Mouse (Mus musculus): ENCODE measurements around the gene St5. TPM values are rescaled to one million over a fixed set of nuclear protein-coding genes. Genes with fewer than 3 reads are reported as not detected.

The St5 gene
- polyA plus RNA-seq, 1 experiment from 2014 or later: 45.1 TPM

DNA sequence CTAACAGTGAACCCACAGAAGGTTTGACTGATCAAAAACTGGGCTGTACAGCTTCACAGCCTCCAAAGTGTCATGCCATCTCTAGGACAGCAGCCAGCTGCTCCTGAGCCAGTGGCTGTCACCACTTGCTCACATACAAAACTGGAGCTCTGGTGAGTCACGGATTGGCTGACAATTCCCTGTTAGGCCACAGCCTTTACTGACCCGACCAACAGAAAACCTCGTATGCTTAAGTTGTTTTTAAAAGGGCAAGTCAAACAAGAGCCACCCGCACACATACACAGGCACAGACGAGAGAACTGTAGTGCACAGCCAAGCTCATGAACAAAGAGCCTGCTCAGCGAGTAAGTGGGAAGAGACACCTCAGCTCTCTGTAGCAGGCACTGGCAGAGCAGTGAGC lies 143.9 kb downstream of the St5 start:
- no peaks in the 10 kb centered on the region for H3K9me3 ChIP-seq
- no peak for ATAC-seq (ENCODE audit: insufficient number of reproducible peaks, insufficient read depth, low FRiP score, low TSS enrichment, low read depth)
- no peak overlapping the region for H3K9ac ChIP-seq
- peaks cover 21% of the 10 kb centered on the region for H3K36me3 ChIP-seq
- 68% methylated on average over 6 of the region's 6 CpGs for WGBS
- H3K27me3 ChIP-seq: no peaks in the 10 kb centered on the region
- H3K27ac ChIP-seq: no peak overlapping the region
- peaks cover 15% of the 10 kb centered on the region for H3K4me1 ChIP-seq
- H3K4me2 ChIP-seq: no peak overlapping the region
- H3K4me3 ChIP-seq: no peak overlapping the region

DNA sequence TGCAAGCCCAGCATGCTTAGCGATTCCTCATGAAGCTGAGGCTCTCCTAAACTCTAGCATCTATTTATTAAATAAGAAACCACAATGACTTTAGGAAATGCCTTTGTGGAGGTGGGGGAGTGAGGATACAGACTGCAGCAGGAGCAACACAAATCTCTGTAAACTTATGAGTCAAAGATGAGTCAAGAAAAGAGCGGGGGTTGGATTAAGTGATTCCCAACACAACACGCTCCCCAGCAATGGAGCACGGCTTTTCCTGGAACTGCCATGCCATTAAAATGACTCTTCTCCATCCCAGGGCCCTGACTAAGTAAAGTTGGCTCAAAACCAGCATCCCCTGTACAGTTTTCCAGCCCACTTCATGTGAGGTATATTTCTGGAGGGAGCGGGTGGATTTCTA lies 156.7 kb downstream of the St5 start:
- Histone ChIP-seq H3K4me3 (no peak overlapping the region), H3K4me1 (0 out of 2 replicates have a peak, but pooled peaks cover 7% of the 10 kb centered on the region), H3K9ac (no peak overlapping the region), H3K36me3 (peaks cover 76% of the 10 kb centered on the region), H3K27me3 (no peaks in the 10 kb centered on the region), H3K27ac (no peak overlapping the region), H3K9me3 (no peaks in the 10 kb centered on the region), H3K4me2 (no peak overlapping the region)
- ATAC-seq (ENCODE audit: insufficient number of reproducible peaks, insufficient read depth, low FRiP score, low TSS enrichment, low read depth): no peak
- 91% methylated on average over 5 of the region's 5 CpGs for WGBS

DNA sequence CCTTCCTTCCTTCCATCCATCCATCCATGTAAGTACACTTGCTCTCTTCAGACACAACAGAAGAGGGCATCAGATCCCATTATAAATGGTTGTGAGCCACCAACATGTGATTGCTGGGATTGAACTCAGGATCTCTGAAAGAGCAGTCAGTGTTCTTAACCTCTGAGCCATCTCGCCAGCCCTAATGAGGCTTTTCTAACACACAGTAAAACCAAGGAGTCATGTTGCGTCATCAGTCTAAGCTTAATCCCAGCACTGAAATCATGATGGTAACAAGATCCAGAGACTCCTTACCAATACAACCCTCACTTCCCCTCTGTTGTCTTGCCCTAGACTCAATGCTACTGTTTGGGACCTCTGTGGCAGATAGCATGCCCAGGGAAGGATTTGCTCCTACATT lies 157.2 kb downstream of the St5 start:
- no peak overlapping the region for H3K27ac ChIP-seq
- peaks cover 76% of the 10 kb centered on the region for H3K36me3 ChIP-seq
- no peak overlapping the region for H3K4me3 ChIP-seq
- H3K9ac ChIP-seq: no peak overlapping the region
- 70% methylated on average over 2 of the region's 2 CpGs for WGBS
- no peaks in the 10 kb centered on the region for H3K27me3 ChIP-seq
- ATAC-seq (ENCODE audit: insufficient number of reproducible peaks, insufficient read depth, low FRiP score, low TSS enrichment, low read depth): no peak
- no peak overlapping the region for H3K4me2 ChIP-seq
- 0 out of 2 replicates have a peak, but pooled peaks cover 7% of the 10 kb centered on the region for H3K4me1 ChIP-seq
- no peaks in the 10 kb centered on the region for H3K9me3 ChIP-seq

- H3K4me3 ChIP-seq: no peak overlapping the region
- H3K36me3 ChIP-seq: peaks cover 76% of the 10 kb centered on the region
- WGBS: 83% methylated on average over 10 of the region's 10 CpGs
Observed at GRCm38 (mm10) chr7:109545255-109545993, 158.0 kb downstream of the St5 start.

DNA sequence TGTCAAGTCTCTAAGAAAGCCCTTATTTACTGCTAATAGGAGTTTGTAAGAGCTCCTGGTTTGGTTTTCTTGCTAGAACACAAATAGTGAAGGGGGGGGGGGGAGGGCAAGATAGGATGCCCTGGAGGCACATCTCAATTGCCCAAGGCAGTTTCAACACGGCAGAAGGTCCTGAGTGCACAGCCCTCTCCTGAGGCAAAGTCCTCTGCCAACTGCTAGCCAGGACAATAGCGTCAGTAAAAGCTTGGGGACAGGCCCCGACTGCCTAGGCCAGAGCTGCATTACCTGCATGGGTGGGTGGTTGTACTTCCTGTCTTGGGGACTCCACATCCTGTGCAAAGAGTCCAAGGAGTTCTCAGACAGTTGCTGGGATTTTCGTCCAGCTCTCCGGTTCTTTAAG lies 158.6 kb downstream of the St5 start:
- H3K9ac ChIP-seq: no peak overlapping the region
- H3K9me3 ChIP-seq: no peaks in the 10 kb centered on the region
- H3K27me3 ChIP-seq: no peaks in the 10 kb centered on the region
- 75% methylated on average over 5 of the region's 5 CpGs for WGBS
- H3K36me3 ChIP-seq: peaks cover 75% of the 10 kb centered on the region
- no peak for ATAC-seq (ENCODE audit: insufficient number of reproducible peaks, insufficient read depth, low FRiP score, low TSS enrichment, low read depth)
- no peak overlapping the region for H3K4me3 ChIP-seq
- no peak overlapping the region for H3K27ac ChIP-seq
- no peak overlapping the region for H3K4me2 ChIP-seq
- H3K4me1 ChIP-seq: 0 out of 2 replicates have a peak, but pooled peaks cover 7% of the 10 kb centered on the region

More at GRCm38 (mm10) chr7:109545255-109545993, 158.0 kb downstream of the St5 start:
- no peak overlapping the region for H3K27ac ChIP-seq
- H3K9ac ChIP-seq: no peak overlapping the region
- ATAC-seq (ENCODE audit: insufficient number of reproducible peaks, insufficient read depth, low FRiP score, low TSS enrichment, low read depth): no peak
- H3K9me3 ChIP-seq: no peaks in the 10 kb centered on the region
- 0 out of 2 replicates have a peak, but pooled peaks cover 7% of the 10 kb centered on the region for H3K4me1 ChIP-seq
- H3K27me3 ChIP-seq: no peaks in the 10 kb centered on the region
- no peak overlapping the region for H3K4me2 ChIP-seq

GRCm38 (mm10) chr7:109542364-109542628 lies 161.1 kb downstream of the St5 start:
- Histone ChIP-seq H3K27ac (0 out of 2 replicates have a peak overlapping the region, but pooled peaks have one; percentile 7), H3K36me3 (peaks cover 72% of the 10 kb centered on the region), H3K9me3 (no peaks in the 10 kb centered on the region), H3K4me1 (0 out of 2 replicates have a peak, but pooled peaks cover 7% of the 10 kb centered on the region), H3K9ac (0 out of 2 replicates have a peak overlapping the region, but pooled peaks have one; percentile 6), H3K4me2 (no peak overlapping the region), H3K27me3 (no peaks in the 10 kb centered on the region), H3K4me3 (no peak overlapping the region)
- no peak for ATAC-seq (ENCODE audit: insufficient number of reproducible peaks, insufficient read depth, low FRiP score, low TSS enrichment, low read depth)
- 94% methylated on average over 3 of the region's 3 CpGs for WGBS

- Histone ChIP-seq H3K27me3 (no peaks in the 10 kb centered on the region), H3K36me3 (peaks cover 70% of the 10 kb centered on the region), H3K4me3 (no peak overlapping the region), H3K4me2 (no peak overlapping the region), H3K9me3 (no peaks in the 10 kb centered on the region), H3K9ac (0 out of 2 replicates have a peak overlapping the region, but pooled peaks have one; percentile 6), H3K4me1 (peaks cover 8% of the 10 kb centered on the region), H3K27ac (0 out of 2 replicates have a peak overlapping the region, but pooled peaks have one; percentile 7)
- no peak for ATAC-seq (ENCODE audit: insufficient number of reproducible peaks, insufficient read depth, low FRiP score, low TSS enrichment, low read depth)
- WGBS: 90% methylated on average over 10 of the region's 10 CpGs
Observed at GRCm38 (mm10) chr7:109541609-109542363, 161.6 kb downstream of the St5 start.

DNA sequence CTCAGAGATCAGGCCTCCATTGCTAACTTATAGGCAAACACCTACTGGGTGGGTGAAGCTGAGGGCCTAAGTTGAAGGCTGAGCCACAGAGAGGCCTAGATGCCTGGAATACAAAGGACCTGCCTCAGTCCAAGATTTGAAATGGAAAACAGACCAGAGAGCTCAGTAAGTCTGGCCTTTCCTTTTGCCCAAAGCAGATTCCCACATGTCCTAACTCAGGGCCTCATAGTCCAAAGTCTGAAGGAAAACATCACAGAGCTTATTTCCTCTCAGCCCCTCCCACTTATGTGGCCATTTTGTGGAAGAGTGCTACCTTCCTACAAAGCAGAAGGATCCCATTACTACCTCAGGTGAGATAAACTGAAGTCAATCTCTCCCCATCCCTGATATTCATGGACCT lies 162.5 kb downstream of the St5 start:
- peaks cover 11% of the 10 kb centered on the region for H3K4me1 ChIP-seq
- peaks cover 75% of the 10 kb centered on the region for H3K36me3 ChIP-seq
- no peaks in the 10 kb centered on the region for H3K9me3 ChIP-seq
- no peaks in the 10 kb centered on the region for H3K27me3 ChIP-seq
- ATAC-seq (ENCODE audit: insufficient number of reproducible peaks, insufficient read depth, low FRiP score, low TSS enrichment, low read depth): no peak
- no peak overlapping the region for H3K9ac ChIP-seq
- no peak overlapping the region for H3K4me2 ChIP-seq
- no peak overlapping the region for H3K4me3 ChIP-seq
- H3K27ac ChIP-seq: no peak overlapping the region

DNA sequence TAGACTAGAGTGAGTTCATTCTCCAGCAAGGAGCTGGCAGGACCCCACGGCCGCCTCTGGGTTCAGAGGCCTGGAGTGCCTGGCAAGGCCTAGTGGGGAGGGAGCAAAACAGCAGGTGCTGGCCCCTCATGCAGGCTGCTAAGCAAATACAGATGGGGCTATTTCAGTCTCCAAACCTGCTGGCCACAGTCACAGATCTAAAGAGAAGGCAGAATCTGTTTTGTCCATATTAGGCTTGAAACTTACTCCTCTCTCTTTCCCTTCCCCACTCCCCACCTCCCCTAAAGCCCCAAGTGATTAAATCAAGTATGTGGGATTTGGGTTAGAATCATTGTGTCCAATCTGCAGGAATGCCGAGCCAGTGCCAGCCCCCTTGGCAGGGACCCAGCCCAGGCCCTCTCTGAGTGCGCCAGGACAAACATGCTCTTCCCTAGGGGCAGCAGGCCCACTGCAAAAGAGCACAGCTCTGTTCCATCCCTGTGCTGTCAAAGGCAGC lies 166.9 kb downstream of the St5 start:
- Histone ChIP-seq H3K27me3 (no peaks in the 10 kb centered on the region), H3K9me3 (no peaks in the 10 kb centered on the region), H3K4me3 (no peak overlapping the region), H3K9ac (peak overlapping the region; percentile 16; the same call in 1 of the 2 replicates), H3K4me1 (peaks cover 15% of the 10 kb centered on the region), H3K27ac (peak overlapping the region; percentile 85), H3K4me2 (0 out of 2 replicates have a peak overlapping the region, but pooled peaks have one; percentile 18), H3K36me3 (peaks cover 77% of the 10 kb centered on the region)
- WGBS: 41% methylated on average over 4 of the region's 4 CpGs
- ATAC-seq (ENCODE audit: insufficient number of reproducible peaks, insufficient read depth, low FRiP score, low TSS enrichment, low read depth): peak; percentile 80

DNA sequence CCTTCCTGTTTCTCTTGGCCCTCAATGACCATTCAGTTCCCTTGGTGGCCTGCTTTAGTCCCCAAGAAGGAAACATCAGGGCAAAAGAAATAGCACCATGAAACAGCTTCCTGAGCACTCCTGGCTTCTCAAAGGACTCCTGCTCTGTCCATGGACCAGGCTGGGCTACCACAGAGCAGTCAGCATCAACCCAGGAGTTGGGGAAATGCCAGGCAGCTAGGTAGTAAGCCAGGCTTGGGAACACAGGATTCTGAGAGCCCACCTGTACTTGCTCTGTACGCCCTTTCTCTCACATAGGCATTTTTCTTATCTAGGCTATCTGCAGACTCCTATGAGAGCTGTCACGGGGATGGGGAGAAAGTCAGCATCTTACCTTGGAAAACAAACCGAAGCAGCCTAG lies 168.5 kb downstream of the St5 start:
- Histone ChIP-seq H3K9ac (no peak overlapping the region), H3K9me3 (no peaks in the 10 kb centered on the region), H3K27me3 (no peaks in the 10 kb centered on the region), H3K36me3 (peaks cover 76% of the 10 kb centered on the region), H3K27ac (no peak overlapping the region), H3K4me1 (peaks cover 15% of the 10 kb centered on the region), H3K4me3 (no peak overlapping the region), H3K4me2 (no peak overlapping the region)
- WGBS: 95% methylated on average over 3 of the region's 3 CpGs
- ATAC-seq (ENCODE audit: insufficient number of reproducible peaks, insufficient read depth, low FRiP score, low TSS enrichment, low read depth): no peak

GRCm38 (mm10) chr7:109533888-109534287 lies 169.5 kb downstream of the St5 start:
- no peak for ATAC-seq (ENCODE audit: insufficient number of reproducible peaks, insufficient read depth, low FRiP score, low TSS enrichment, low read depth)
- Histone ChIP-seq H3K27ac (no peak overlapping the region), H3K9ac (no peak overlapping the region), H3K4me2 (no peak overlapping the region), H3K9me3 (no peaks in the 10 kb centered on the region), H3K27me3 (no peaks in the 10 kb centered on the region), H3K4me3 (no peak overlapping the region), H3K36me3 (peaks cover 72% of the 10 kb centered on the region), H3K4me1 (peaks cover 15% of the 10 kb centered on the region)
- 87% methylated on average over 4 of the region's 4 CpGs for WGBS

GRCm38 (mm10) chr7:109533129-109533528 lies 170.3 kb downstream of the St5 start:
- Histone ChIP-seq H3K9me3 (no peaks in the 10 kb centered on the region), H3K27ac (no peak overlapping the region), H3K9ac (no peak overlapping the region), H3K36me3 (peaks cover 72% of the 10 kb centered on the region), H3K27me3 (no peaks in the 10 kb centered on the region), H3K4me3 (no peak overlapping the region), H3K4me2 (no peak overlapping the region), H3K4me1 (peaks cover 15% of the 10 kb centered on the region)
- no peak for ATAC-seq (ENCODE audit: insufficient number of reproducible peaks, insufficient read depth, low FRiP score, low TSS enrichment, low read depth)
- WGBS: 82% methylated on average over 4 of the region's 4 CpGs

Measured in embryonic facial prominence, embryonic 13.5 days (tissue).